Mouse (Mus musculus) testis, adult 2 months (tissue): ENCODE measurements at regions not wholly inside any gene's neighbourhood (a gene's known extent, or its start where the extent isn't known, plus 50 kb on each side); places are given as distances from the start of the nearest gene placed in this dataset.

Experiments
- CTCF ChIP-seq: fragments of 200-500 bp; IDR thresholded peaks from 2 replicates; pipeline ENCODE4 v1.5.1; 2012; ENCODE audit warnings: low read depth, mild to moderate bottlenecking, inconsistent platforms, low read length, moderate library complexity; ENCODE audit not compliant: control insufficient read depth, insufficient read depth, insufficient replicate concordance
- POLR2A ChIP-seq: fragments of 200-500 bp; IDR thresholded peaks from 2 replicates; pipeline ENCODE4 v1.6.1; 2012; ENCODE audit warnings: low read depth, mild to moderate bottlenecking, inconsistent platforms, low read length, moderate library complexity; ENCODE audit not compliant: control insufficient read depth

- no peak for TF ChIP-seq POLR2A
- TF ChIP-seq CTCF = no peak
Observed at GRCm38 (mm10) chr15:27326549-27326876, 140.0 kb upstream of the Ank start.
